Mouse (Mus musculus) erythroblast, embryonic 14.5 days (primary cell): ENCODE results near the gene Hes3.

Experiments
- GATA1 ChIP-seq: IDR thresholded peaks from 2 replicates; pipeline ENCODE4 v1.6.1; 2012; ENCODE audit warnings: low read length, inconsistent platforms, mixed read lengths
- TAL1 ChIP-seq: IDR thresholded peaks from 3 replicates; pipeline ENCODE4 v1.6.1; 2012; ENCODE audit warnings: low read length, inconsistent platforms, mixed read lengths

DNA sequence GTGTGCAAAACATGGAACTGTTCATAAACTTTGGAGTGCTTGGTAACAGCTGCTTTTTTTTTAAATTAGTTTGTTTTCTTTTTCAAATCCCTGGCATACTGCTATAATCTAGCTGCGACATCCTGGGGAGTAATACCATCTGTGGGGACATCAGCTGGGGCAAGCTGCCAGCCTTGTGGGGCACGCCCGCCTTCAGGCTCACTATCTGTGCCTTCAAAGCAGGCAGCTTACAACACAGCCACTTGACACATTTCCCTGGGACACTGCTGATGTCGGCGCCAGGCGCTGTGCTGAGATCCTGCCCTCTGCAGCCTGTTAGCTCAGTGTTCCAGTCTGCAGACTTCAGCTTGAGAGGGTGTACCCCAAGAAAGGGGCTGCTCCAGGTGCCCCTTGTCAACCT is 34.4 kb downstream of the Hes3 start:
- TF ChIP-seq TAL1, result peak; percentile 49; the same call in 2 of the 3 replicates
- 0 out of 2 replicates have a peak, but pooled peaks have one; percentile 18 for TF ChIP-seq GATA1
